Mouse (Mus musculus): ENCODE measurements around the gene Zfp119a. TPM values are rescaled to one million over a fixed set of nuclear protein-coding genes. Genes with fewer than 3 reads are reported as not detected.

The Zfp119a gene
- polyA plus RNA-seq (2012; rRNA removed; ENCODE audit: low replicate concordance) = not detected in 2 replicates

GRCm38 (mm10) chr17:55878636-55879369 is at the start of gene Zfp119a:
Gene Zfp119a (minus strand): TSS chr17:55878930.

Other genes with a start within 250 kb of the Zfp119a start
- 0.14 and 0.64 TPM in 2 replicates for gene Pot1b, start 166.3 kb downstream of the Zfp119a start, polyA plus RNA-seq (2012; rRNA removed; ENCODE audit: low replicate concordance)
- gene Adgre4, start 128.9 kb downstream of the Zfp119a start, polyA plus RNA-seq (2012; rRNA removed; ENCODE audit: low replicate concordance) = 0.23 and 0.41 TPM in 2 replicates
- 0.09 and 0.28 TPM in 2 replicates for gene Zfp959, start 13.2 kb upstream of the Zfp119a start, polyA plus RNA-seq (2012; rRNA removed; ENCODE audit: low replicate concordance)
- 0.12 TPM in 1 of 2 replicates, not detected in the other for gene Zfp119b, start 70.6 kb upstream of the Zfp119a start, polyA plus RNA-seq (2012; rRNA removed; ENCODE audit: low replicate concordance)
- gene Ebi3, start 73.7 kb upstream of the Zfp119a start, polyA plus RNA-seq (2012; rRNA removed; ENCODE audit: low replicate concordance) = 6.0 and 12.4 TPM in 2 replicates
- gene Yju2, start 80.2 kb upstream of the Zfp119a start, polyA plus RNA-seq (2012; rRNA removed; ENCODE audit: low replicate concordance) = 4.0 and 4.3 TPM in 2 replicates
- 1.9 and 3.2 TPM in 2 replicates for gene Shd, start 91.5 kb upstream of the Zfp119a start, polyA plus RNA-seq (2012; rRNA removed; ENCODE audit: low replicate concordance)
- gene Fsd1, start 107.6 kb upstream of the Zfp119a start, polyA plus RNA-seq (2012; rRNA removed; ENCODE audit: low replicate concordance) = 1.6 and 1.7 TPM in 2 replicates
- 96.5 and 192 TPM in 2 replicates for gene Stap2, start 126.7 kb upstream of the Zfp119a start, polyA plus RNA-seq (2012; rRNA removed; ENCODE audit: low replicate concordance)
- 166 and 484 TPM in 2 replicates for gene Mpnd, start 126.8 kb upstream of the Zfp119a start, polyA plus RNA-seq (2012; rRNA removed; ENCODE audit: low replicate concordance)
- 73.4 and 86.3 TPM in 2 replicates for gene Sh3gl1, start 157.7 kb upstream of the Zfp119a start, polyA plus RNA-seq (2012; rRNA removed; ENCODE audit: low replicate concordance)
- 2.9 and 3.3 TPM in 2 replicates for gene Chaf1a, start 161.5 kb upstream of the Zfp119a start, polyA plus RNA-seq (2012; rRNA removed; ENCODE audit: low replicate concordance)
- 47.8 and 66.0 TPM in 2 replicates for gene Ubxn6, start 196.1 kb upstream of the Zfp119a start, polyA plus RNA-seq (2012; rRNA removed; ENCODE audit: low replicate concordance)
- gene Hdgfl2, start 200.7 kb upstream of the Zfp119a start, polyA plus RNA-seq (2012; rRNA removed; ENCODE audit: low replicate concordance) = 17.7 and 37.4 TPM in 2 replicates
- 5.8 and 9.5 TPM in 2 replicates for gene Plin4, start 230.9 kb upstream of the Zfp119a start, polyA plus RNA-seq (2012; rRNA removed; ENCODE audit: low replicate concordance)
- gene Plin5, start 238.7 kb upstream of the Zfp119a start, polyA plus RNA-seq (2012; rRNA removed; ENCODE audit: low replicate concordance) = 0.37 and 0.41 TPM in 2 replicates
- gene Lrg1, start 243.1 kb upstream of the Zfp119a start, polyA plus RNA-seq (2012; rRNA removed; ENCODE audit: low replicate concordance) = 22.8 and 28.2 TPM in 2 replicates

All from duodenum, adult 2 months (tissue).